Mouse (Mus musculus): ENCODE data around the gene Vapa. TPM values are rescaled to one million over a fixed set of nuclear protein-coding genes. Genes with fewer than 3 reads are reported as not detected.

The Vapa gene
- polyA plus RNA-seq, 1 experiment from 2014 or later: 260 TPM

DNA sequence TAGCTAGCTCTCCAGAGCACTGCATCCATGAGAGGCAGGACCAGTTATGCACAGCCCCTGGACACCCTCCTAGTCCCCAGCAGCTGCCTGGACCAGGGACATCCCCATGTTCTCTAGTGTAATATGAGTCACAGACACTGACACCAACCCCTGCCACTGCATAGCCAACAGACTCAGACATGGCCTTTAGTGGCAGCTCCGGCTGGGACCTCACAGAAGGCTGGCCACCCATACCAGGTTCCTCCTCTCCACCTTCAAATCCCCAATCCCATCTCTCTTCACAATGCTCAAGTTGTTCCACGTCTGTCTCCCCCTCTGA lies 35.8 kb upstream of the Vapa start:
- H3K27ac ChIP-seq (replicated peaks; ENCODE audit: low read depth, low read length): no peak overlapping the region
- DNase-seq (ENCODE audit: low spot score): no peak
- WGBS: 81% methylated on average over 2 of the region's 2 CpGs
- no peak overlapping the region for H3K9ac ChIP-seq (replicated peaks; ENCODE audit: low read length)
- no peaks in the 10 kb centered on the region for H3K9me3 ChIP-seq (replicated peaks; ENCODE audit: control insufficient read depth, low read length)
- no peaks in the 10 kb centered on the region for H3K4me1 ChIP-seq (ENCODE audit: control insufficient read depth, insufficient read depth, low read length)
- no peak overlapping the region for H3K4me3 ChIP-seq (ENCODE audit: low read depth, low read length)
- ATAC-seq (replicated peaks; ENCODE audit: insufficient number of reproducible peaks, low FRiP score, low TSS enrichment, low read depth): no peak
- H3K36me3 ChIP-seq (replicated peaks; ENCODE audit: control insufficient read depth, insufficient read depth, low read depth, low read length): no peaks in the 10 kb centered on the region
- no peaks in the 10 kb centered on the region for H3K27me3 ChIP-seq (ENCODE audit: control insufficient read depth, insufficient read depth, low read length)
- no peak overlapping the region for H3K4me2 ChIP-seq (ENCODE audit: low read depth, low read length)

DNA sequence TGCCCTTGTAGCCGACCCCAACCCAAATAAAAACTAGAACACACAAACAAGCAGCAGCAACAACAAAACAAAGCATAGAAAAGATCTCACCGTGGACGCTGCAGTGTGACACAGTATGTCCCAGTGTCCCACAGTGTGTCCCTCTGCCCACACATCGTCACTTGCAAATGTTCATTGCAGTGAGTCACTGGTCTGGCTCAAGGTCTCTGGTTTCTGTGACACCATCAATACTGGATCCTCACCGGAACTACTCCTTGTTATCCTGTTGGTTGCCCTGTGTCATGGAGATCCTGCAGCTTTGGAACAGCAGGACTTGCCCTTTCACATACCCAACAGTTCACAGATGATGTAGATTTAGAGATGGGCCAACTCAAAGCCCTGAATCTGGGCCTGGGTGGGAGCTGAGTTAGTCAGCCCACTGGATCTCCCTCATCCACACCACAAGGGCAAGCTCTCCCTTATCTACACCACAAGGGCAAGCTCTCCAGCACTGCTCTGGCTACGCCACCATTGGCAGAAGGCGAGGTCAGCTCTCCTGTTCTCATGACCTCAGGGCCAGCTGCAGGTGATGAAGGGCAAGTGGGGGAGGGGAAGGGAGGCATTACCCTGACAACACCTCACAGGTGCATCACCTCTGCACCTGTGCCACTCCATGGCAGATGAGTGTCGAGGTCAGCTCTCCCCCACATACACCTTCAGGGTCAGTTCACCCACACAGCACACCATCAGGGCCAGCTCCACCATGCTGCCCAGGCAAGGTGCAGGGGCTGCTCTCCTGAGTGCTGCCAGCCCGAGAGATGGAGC lies 35.2 kb upstream of the Vapa start:
- WGBS: 83% methylated on average over 9 of the region's 9 CpGs
- H3K9ac ChIP-seq (replicated peaks; ENCODE audit: low read length): no peak overlapping the region
- peak; percentile 42; the same call in 1 of the 2 replicates for ATAC-seq (replicated peaks; ENCODE audit: insufficient number of reproducible peaks, low FRiP score, low TSS enrichment, low read depth)

GRCm38 (mm10) chr17:65647961-65648360 lies 34.6 kb upstream of the Vapa start:
- no peak overlapping the region for H3K9ac ChIP-seq (replicated peaks; ENCODE audit: low read length)
- ATAC-seq (replicated peaks; ENCODE audit: insufficient number of reproducible peaks, low FRiP score, low TSS enrichment, low read depth): no peak
- no peaks in the 10 kb centered on the region for H3K27me3 ChIP-seq (ENCODE audit: control insufficient read depth, insufficient read depth, low read length)
- no peaks in the 10 kb centered on the region for H3K4me1 ChIP-seq (ENCODE audit: control insufficient read depth, insufficient read depth, low read length)
- no peak for DNase-seq (ENCODE audit: low spot score)
- WGBS: 64% methylated on average over 5 of the region's 5 CpGs
- H3K27ac ChIP-seq (replicated peaks; ENCODE audit: low read depth, low read length): no peak overlapping the region
- H3K9me3 ChIP-seq (replicated peaks; ENCODE audit: control insufficient read depth, low read length): no peaks in the 10 kb centered on the region
- no peak overlapping the region for H3K4me3 ChIP-seq (ENCODE audit: low read depth, low read length)
- H3K36me3 ChIP-seq (replicated peaks; ENCODE audit: control insufficient read depth, insufficient read depth, low read depth, low read length): no peaks in the 10 kb centered on the region
- H3K4me2 ChIP-seq (ENCODE audit: low read depth, low read length): no peak overlapping the region

More for the DNA sequence above, 35.2 kb upstream of the Vapa start:
- Histone ChIP-seq H3K36me3 (replicated peaks; ENCODE audit: control insufficient read depth, insufficient read depth, low read depth, low read length) (no peaks in the 10 kb centered on the region), H3K27me3 (ENCODE audit: control insufficient read depth, insufficient read depth, low read length) (no peaks in the 10 kb centered on the region), H3K4me3 (ENCODE audit: low read depth, low read length) (no peak overlapping the region), H3K4me1 (ENCODE audit: control insufficient read depth, insufficient read depth, low read length) (no peaks in the 10 kb centered on the region), H3K27ac (replicated peaks; ENCODE audit: low read depth, low read length) (no peak overlapping the region), H3K4me2 (ENCODE audit: low read depth, low read length) (no peak overlapping the region), H3K9me3 (replicated peaks; ENCODE audit: control insufficient read depth, low read length) (no peaks in the 10 kb centered on the region)
- DNase-seq (ENCODE audit: low spot score): no peak

DNA sequence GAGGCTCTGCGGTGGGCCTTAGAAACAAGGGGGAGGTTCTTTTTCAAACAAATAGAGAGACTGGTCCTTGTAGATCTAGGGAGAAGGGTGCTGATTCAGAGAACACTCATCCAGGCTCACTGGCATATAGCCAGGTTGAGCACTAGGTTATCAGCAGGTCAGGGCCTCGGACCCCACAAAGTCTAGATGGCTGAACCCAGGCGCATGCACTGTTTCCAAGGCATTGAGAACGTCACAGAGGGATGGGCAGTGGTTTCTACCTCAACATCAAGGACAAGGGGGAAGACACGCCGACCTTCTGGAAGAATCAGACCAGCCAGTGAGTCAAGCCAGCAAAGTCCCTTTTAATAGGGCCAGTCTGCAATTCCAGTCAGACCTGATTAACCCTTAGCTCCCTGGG lies 33.9 kb upstream of the Vapa start:
- no peak overlapping the region for H3K4me3 ChIP-seq (ENCODE audit: low read depth, low read length)
- no peak overlapping the region for H3K27ac ChIP-seq (replicated peaks; ENCODE audit: low read depth, low read length)
- no peaks in the 10 kb centered on the region for H3K27me3 ChIP-seq (ENCODE audit: control insufficient read depth, insufficient read depth, low read length)
- ATAC-seq (replicated peaks; ENCODE audit: insufficient number of reproducible peaks, low FRiP score, low TSS enrichment, low read depth) (no peak), DNase-seq (ENCODE audit: low spot score) (no peak)
- 78% methylated on average over 6 of the region's 6 CpGs for WGBS
- no peak overlapping the region for H3K4me2 ChIP-seq (ENCODE audit: low read depth, low read length)
- no peaks in the 10 kb centered on the region for H3K36me3 ChIP-seq (replicated peaks; ENCODE audit: control insufficient read depth, insufficient read depth, low read depth, low read length)
- H3K4me1 ChIP-seq (ENCODE audit: control insufficient read depth, insufficient read depth, low read length): no peaks in the 10 kb centered on the region; the same call in 1 of the 2 replicates
- no peak overlapping the region for H3K9ac ChIP-seq (replicated peaks; ENCODE audit: low read length)
- H3K9me3 ChIP-seq (replicated peaks; ENCODE audit: control insufficient read depth, low read length): no peaks in the 10 kb centered on the region

GRCm38 (mm10) chr17:65643579-65643978 lies 30.2 kb upstream of the Vapa start:
- Histone ChIP-seq H3K4me1 (ENCODE audit: control insufficient read depth, insufficient read depth, low read length) (no peaks in the 10 kb centered on the region; the same call in 1 of the 2 replicates), H3K9me3 (replicated peaks; ENCODE audit: control insufficient read depth, low read length) (no peaks in the 10 kb centered on the region), H3K27me3 (ENCODE audit: control insufficient read depth, insufficient read depth, low read length) (no peaks in the 10 kb centered on the region), H3K4me3 (ENCODE audit: low read depth, low read length) (no peak overlapping the region), H3K36me3 (replicated peaks; ENCODE audit: control insufficient read depth, insufficient read depth, low read depth, low read length) (no peaks in the 10 kb centered on the region), H3K9ac (replicated peaks; ENCODE audit: low read length) (no peak overlapping the region), H3K27ac (replicated peaks; ENCODE audit: low read depth, low read length) (no peak overlapping the region; the same call in 1 of the 2 replicates), H3K4me2 (ENCODE audit: low read depth, low read length) (no peak overlapping the region)
- peak; percentile 9 for DNase-seq (ENCODE audit: low spot score)
- WGBS: 79% methylated on average over 5 of the region's 5 CpGs
- no peak for ATAC-seq (replicated peaks; ENCODE audit: insufficient number of reproducible peaks, low FRiP score, low TSS enrichment, low read depth)

- DNase-seq (ENCODE audit: low spot score) (peak; percentile 13), ATAC-seq (replicated peaks; ENCODE audit: insufficient number of reproducible peaks, low FRiP score, low TSS enrichment, low read depth) (no peak)
- Histone ChIP-seq H3K36me3 (replicated peaks; ENCODE audit: control insufficient read depth, insufficient read depth, low read depth, low read length) (no peaks in the 10 kb centered on the region), H3K27ac (replicated peaks; ENCODE audit: low read depth, low read length) (no peak overlapping the region), H3K9me3 (replicated peaks; ENCODE audit: control insufficient read depth, low read length) (no peaks in the 10 kb centered on the region), H3K27me3 (ENCODE audit: control insufficient read depth, insufficient read depth, low read length) (no peaks in the 10 kb centered on the region), H3K4me1 (ENCODE audit: control insufficient read depth, insufficient read depth, low read length) (no peaks in the 10 kb centered on the region; the same call in 1 of the 2 replicates), H3K9ac (replicated peaks; ENCODE audit: low read length) (no peak overlapping the region), H3K4me3 (ENCODE audit: low read depth, low read length) (no peak overlapping the region), H3K4me2 (ENCODE audit: low read depth, low read length) (no peak overlapping the region)
- WGBS: 34% methylated on average over 10 of the region's 10 CpGs
These were observed 29.7 kb upstream of the Vapa start for GRCm38 (mm10) chr17:65643051-65643521.

- Histone ChIP-seq H3K9me3 (replicated peaks; ENCODE audit: control insufficient read depth, low read length) (no peaks in the 10 kb centered on the region), H3K27me3 (ENCODE audit: control insufficient read depth, insufficient read depth, low read length) (no peaks in the 10 kb centered on the region), H3K4me1 (ENCODE audit: control insufficient read depth, insufficient read depth, low read length) (no peaks in the 10 kb centered on the region; the same call in 1 of the 2 replicates), H3K9ac (replicated peaks; ENCODE audit: low read length) (no peak overlapping the region), H3K36me3 (replicated peaks; ENCODE audit: control insufficient read depth, insufficient read depth, low read depth, low read length) (no peaks in the 10 kb centered on the region), H3K27ac (replicated peaks; ENCODE audit: low read depth, low read length) (no peak overlapping the region), H3K4me2 (ENCODE audit: low read depth, low read length) (no peak overlapping the region), H3K4me3 (ENCODE audit: low read depth, low read length) (no peak overlapping the region)
- DNase-seq (ENCODE audit: low spot score) (peak; percentile 47), ATAC-seq (replicated peaks; ENCODE audit: insufficient number of reproducible peaks, low FRiP score, low TSS enrichment, low read depth) (no peak)
- WGBS: 25% methylated on average over 5 of the region's 5 CpGs
These were observed 29.2 kb upstream of the Vapa start for GRCm38 (mm10) chr17:65642578-65642991.

GRCm38 (mm10) chr17:65641734-65642218 lies 28.4 kb upstream of the Vapa start, which contains the start of gene Txndc2:
Gene Txndc2 (minus strand): TSS chr17:65642168.
- H3K27ac ChIP-seq (replicated peaks; ENCODE audit: low read depth, low read length): no peak within 1 kb of the TSS
- H3K27me3 ChIP-seq (ENCODE audit: control insufficient read depth, insufficient read depth, low read length): no peaks in the 10 kb centered on the region
- H3K9me3 ChIP-seq (replicated peaks; ENCODE audit: control insufficient read depth, low read length): no peaks in the 10 kb centered on the region
- no peaks in the 10 kb centered on the region; the same call in 1 of the 2 replicates for H3K4me1 ChIP-seq (ENCODE audit: control insufficient read depth, insufficient read depth, low read length)
- no peak within 1 kb of the TSS for H3K4me3 ChIP-seq (ENCODE audit: low read depth, low read length)
- H3K4me2 ChIP-seq (ENCODE audit: low read depth, low read length): no peak within 1 kb of the TSS
- 83% methylated on average over 11 of the region's 11 CpGs for WGBS
- H3K9ac ChIP-seq (replicated peaks; ENCODE audit: low read length): no peak within 1 kb of the TSS
- ATAC-seq (replicated peaks; ENCODE audit: insufficient number of reproducible peaks, low FRiP score, low TSS enrichment, low read depth) (no peak), DNase-seq (ENCODE audit: low spot score) (no peak)
- H3K36me3 ChIP-seq (replicated peaks; ENCODE audit: control insufficient read depth, insufficient read depth, low read depth, low read length): no peaks in the 10 kb centered on the region

All from embryonic facial prominence, embryonic 11.5 days (tissue).